Mouse (Mus musculus) bone marrow, adult 2 months (tissue): ENCODE data around the gene Myo1h.

Experiments used
- CTCF ChIP-seq: fragments of 200-500 bp; IDR thresholded peaks from 2 replicates; pipeline ENCODE4 v1.5.1; 2011; ENCODE audit warnings: low read length, control low read depth; ENCODE audit not compliant: control insufficient read depth, insufficient read depth
- POLR2A ChIP-seq: fragments of 200-500 bp; IDR thresholded peaks from 2 replicates; pipeline ENCODE4 v1.6.1; 2011; ENCODE audit warnings: low read depth, mild to moderate bottlenecking, control low read depth, low read length, borderline replicate concordance; ENCODE audit not compliant: control insufficient read depth

GRCm38 (mm10) chr5:114275339-114275738, 13.6 kb upstream of the Myo1h start:
- TF ChIP-seq CTCF (no peak), POLR2A (no peak)
